Mouse (Mus musculus) kidney, embryonic 14.5 days (tissue): ENCODE measurements at regions not wholly inside any gene's neighbourhood (a gene's known extent, or its start where the extent isn't known, plus 50 kb on each side); places are given as distances from the start of the nearest gene placed in this dataset.
A peak's percentile ranks its signal among the peaks of the same experiment; 100 is the strongest.
"Not testable (repeated sequence)": the region's sequence is repeated elsewhere in the genome, so short reads cannot be mapped to it uniquely, and the experiment has no call there.

Experiments used
- ATAC-seq: fragments of 200-750 bp; cut with Nextera tagmentation; 2 replicates; pipeline ENCODE4 v1.8.0; 2017; ENCODE audit warnings: moderate number of reproducible peaks, mild to moderate bottlenecking, moderate TSS enrichment, moderate library complexity; ENCODE audit not compliant: low FRiP score, low TSS enrichment
- H3K27ac ChIP-seq: fragments of 300-500 bp; sonication (generic); 2 replicates; pipeline ENCODE4 v1.5.1; 2014; ENCODE audit warnings: low read depth, mild to moderate bottlenecking, low read length, moderate library complexity, mixed read lengths
- H3K27me3 ChIP-seq: fragments of 300-500 bp; sonication (generic); 2 replicates; pipeline ENCODE4 v1.6.1; 2014; ENCODE audit warnings: mild to moderate bottlenecking, low read length; ENCODE audit not compliant: control insufficient read depth, insufficient read depth
- H3K36me3 ChIP-seq: fragments of 300-500 bp; sonication (generic); 2 replicates; pipeline ENCODE4 v1.6.1; 2014; ENCODE audit warnings: low read length, mixed read lengths; ENCODE audit not compliant: control insufficient read depth, insufficient read depth
- H3K4me1 ChIP-seq: fragments of 300-500 bp; sonication (generic); 2 replicates; pipeline ENCODE4 v1.6.1; 2014; ENCODE audit warnings: low read length, mixed read lengths; ENCODE audit not compliant: control insufficient read depth, insufficient read depth
- H3K4me2 ChIP-seq: fragments of 300-500 bp; sonication (generic); replicated peaks from 2 replicates; pipeline ENCODE4 v1.6.1; 2014; ENCODE audit warnings: low read depth, mild to moderate bottlenecking, low read length
- H3K4me3 ChIP-seq: fragments of 300-500 bp; sonication (generic); 2 replicates; pipeline ENCODE4 v1.5.1; 2014; ENCODE audit warnings: mild to moderate bottlenecking, low read length
- H3K9ac ChIP-seq: fragments of 300-500 bp; sonication (generic); 2 replicates; pipeline ENCODE4 v1.6.1; 2014; ENCODE audit warnings: low read depth, mild to moderate bottlenecking, low read length, moderate library complexity
- H3K9me3 ChIP-seq: fragments of 300-500 bp; sonication (generic); 2 replicates; pipeline ENCODE4 v1.6.1; 2016; ENCODE audit warnings: low read length; ENCODE audit not compliant: control insufficient read depth
- WGBS: fragments of 180-500 bp; shearing (Covaris S2); extraction: QIAGEN DNeasy Blood & Tissue Kit; methylation state at CpG from one replicate; pipeline ENCODE4 v1.1.7; 2014; 5-methylcytosine and 5-hydroxymethylcytosine counted together

GRCm38 (mm10) chr6:20037769-20038168 is 1171.7 kb downstream of the Ankrd7 start:
- Histone ChIP-seq H3K27me3 (no peaks in the 10 kb centered on the region), H3K4me3 (no peak overlapping the region), H3K9me3 (no peaks in the 10 kb centered on the region; the same call in 1 of the 2 replicates), H3K9ac (no peak overlapping the region), H3K36me3 (no peaks in the 10 kb centered on the region), H3K27ac (no peak overlapping the region), H3K4me1 (no peaks in the 10 kb centered on the region), H3K4me2 (no peak overlapping the region)
- 52% methylated on average over 1 of the region's 1 CpGs for WGBS
- no peak for ATAC-seq

GRCm38 (mm10) chr6:20078666-20079065 is 1136.6 kb upstream of the Kcnd2 start:
- no peak overlapping the region for H3K9ac ChIP-seq
- no peaks in the 10 kb centered on the region for H3K27me3 ChIP-seq
- no peak overlapping the region for H3K4me3 ChIP-seq
- ATAC-seq: no peak
- H3K36me3 ChIP-seq: no peaks in the 10 kb centered on the region
- H3K4me2 ChIP-seq: no peak overlapping the region
- no peak overlapping the region for H3K27ac ChIP-seq
- H3K9me3 ChIP-seq: no peaks in the 10 kb centered on the region
- H3K4me1 ChIP-seq: no peaks in the 10 kb centered on the region

GRCm38 (mm10) chr6:20092057-20092917 is 1123.0 kb upstream of the Kcnd2 start:
- H3K4me2 ChIP-seq: no peak overlapping the region
- no peaks in the 10 kb centered on the region for H3K36me3 ChIP-seq
- no peaks in the 10 kb centered on the region for H3K4me1 ChIP-seq
- WGBS: 53% methylated on average over 10 of the region's 10 CpGs
- ATAC-seq: peak; percentile 77; the same call in 1 of the 2 replicates
- H3K9me3 ChIP-seq: no peaks in the 10 kb centered on the region
- no peak overlapping the region for H3K4me3 ChIP-seq
- no peaks in the 10 kb centered on the region for H3K27me3 ChIP-seq
- no peak overlapping the region for H3K9ac ChIP-seq
- no peak overlapping the region for H3K27ac ChIP-seq

GRCm38 (mm10) chr6:20133991-20134390 is 1081.3 kb upstream of the Kcnd2 start:
- not testable (repeated sequence) for H3K9me3 ChIP-seq, H3K4me3 ChIP-seq, H3K4me2 ChIP-seq, H3K9ac ChIP-seq, H3K36me3 ChIP-seq, H3K4me1 ChIP-seq, H3K27me3 ChIP-seq, H3K27ac ChIP-seq, ATAC-seq
- 95% methylated on average over 22 of the region's 22 CpGs for WGBS

GRCm38 (mm10) chr6:20137546-20137945 is 1077.8 kb upstream of the Kcnd2 start:
- no peak overlapping the region for H3K4me3 ChIP-seq
- ATAC-seq: no peak
- H3K9me3 ChIP-seq: no peaks in the 10 kb centered on the region; the same call in 1 of the 2 replicates
- H3K27me3 ChIP-seq: no peaks in the 10 kb centered on the region
- no peak overlapping the region for H3K9ac ChIP-seq
- no peak overlapping the region for H3K27ac ChIP-seq
- no peaks in the 10 kb centered on the region for H3K36me3 ChIP-seq
- no peaks in the 10 kb centered on the region for H3K4me1 ChIP-seq
- no peak overlapping the region for H3K4me2 ChIP-seq
